Mouse (Mus musculus): Measurements from ENCODE around the gene Krt72. TPM values are rescaled to one million over a fixed set of nuclear protein-coding genes. Genes with fewer than 3 reads are reported as not detected.

Gene Krt72
- not detected for polyA plus RNA-seq (2017; shearing (Covaris generic))

DNA sequence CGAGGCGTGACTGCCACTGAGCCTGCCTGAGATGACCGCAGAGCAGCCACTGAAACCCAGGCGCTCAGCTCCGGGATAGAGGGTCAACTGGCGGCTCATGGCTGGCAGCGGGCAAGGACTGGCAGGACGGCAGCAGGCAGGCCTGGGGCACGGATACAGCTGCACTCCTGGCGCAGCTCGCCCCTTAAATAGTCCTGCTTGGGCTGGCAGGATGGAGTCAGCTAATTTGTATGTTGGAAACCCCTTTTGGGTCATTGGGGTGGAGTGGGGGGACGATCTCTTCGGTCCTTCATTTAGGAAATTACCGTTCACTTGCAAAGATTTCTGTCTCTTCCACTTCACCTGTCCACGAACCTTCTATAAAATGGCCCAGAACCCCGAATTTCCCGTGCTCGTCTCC, at the start of gene Krt72:
TSS of gene Krt72 (minus strand) at position 101 of the 400 bp plus-strand sequence.

DNA sequence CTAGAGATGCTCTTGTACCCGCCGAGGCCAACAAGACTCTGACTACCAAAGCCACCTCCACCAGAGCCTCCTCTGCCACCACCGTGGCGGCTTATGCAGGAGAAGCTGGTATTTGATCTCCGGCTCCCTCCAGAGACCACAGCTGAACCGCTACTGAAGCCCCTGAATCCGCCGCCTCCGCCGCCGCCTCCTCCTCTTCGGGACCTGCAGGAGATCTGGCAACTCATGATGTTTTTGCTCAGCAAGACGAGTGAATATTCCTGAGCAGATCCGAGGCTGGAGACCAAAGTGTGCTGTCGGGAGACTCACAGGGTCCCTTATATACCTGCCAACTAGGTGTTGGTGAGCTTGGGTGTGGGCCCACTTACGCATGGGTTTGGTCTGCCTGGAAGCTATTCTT, 31.6 kb upstream of the Krt72 start, which contains the start of gene Krt2:
TSS of gene Krt2 (minus strand) at position 295 of the 400 bp plus-strand sequence.

DNA sequence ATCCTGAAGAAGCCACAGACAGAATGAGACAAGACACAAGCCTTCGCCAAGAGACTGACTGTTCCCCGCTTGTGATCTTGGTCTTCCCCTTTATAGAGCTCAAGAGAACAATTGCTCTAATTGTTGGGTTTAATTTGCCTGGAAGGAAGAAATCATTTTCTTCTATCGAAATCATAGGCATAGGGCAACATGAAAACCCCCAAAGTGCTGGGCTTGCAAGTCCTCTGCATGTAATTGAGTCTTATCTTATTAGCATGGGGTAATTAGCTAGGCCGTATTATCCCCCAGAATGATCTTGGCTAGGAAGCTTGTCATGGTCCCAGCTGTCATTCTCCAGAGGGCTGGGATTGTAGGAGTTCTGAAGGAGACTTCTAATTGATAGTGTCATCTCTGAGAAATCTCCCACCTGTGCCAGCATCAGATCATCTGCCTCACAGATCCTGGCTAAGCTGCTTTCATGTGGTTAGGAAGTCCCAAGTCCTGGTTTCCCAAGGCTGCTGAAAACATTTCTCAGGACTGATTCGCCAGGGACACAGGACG, 16.1 kb upstream of the Krt72 start, which contains the start of gene Krt73:
TSS of gene Krt73 (minus strand) at position 51 of the 540 bp plus-strand sequence.

DNA sequence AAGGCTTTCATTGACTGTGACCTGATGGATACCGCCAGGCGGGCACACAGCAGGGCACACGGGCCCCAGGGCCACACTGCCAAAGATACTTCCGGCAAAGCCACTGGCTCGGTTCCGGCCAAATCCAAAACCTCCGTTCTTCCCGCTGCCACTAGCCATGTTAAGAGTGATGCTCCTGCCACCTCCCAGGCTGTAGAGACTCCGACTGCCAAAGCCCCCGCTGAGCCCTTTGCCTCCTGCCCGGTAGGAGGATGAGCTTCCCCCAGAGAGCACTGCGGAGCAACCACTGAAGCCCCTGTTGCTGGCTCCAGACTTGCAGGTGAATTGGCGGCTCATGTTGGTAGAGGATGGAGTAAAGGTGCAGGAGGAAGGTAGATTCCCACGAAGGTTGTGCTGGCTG, 43.5 kb downstream of the Krt72 start, which contains the start of gene Krt71:
TSS of gene Krt71 (minus strand) at position 399 of the 400 bp plus-strand sequence.

Other genes starting within 250 kb of the Krt72 start
- not detected for gene Krt82, start 235.8 kb downstream of the Krt72 start, polyA plus RNA-seq (2017; shearing (Covaris generic))
- gene Krt90, start 223.5 kb downstream of the Krt72 start, polyA plus RNA-seq (2017; shearing (Covaris generic)), result not detected
- 0.18 TPM for gene Krt75, start 212.6 kb downstream of the Krt72 start, polyA plus RNA-seq (2017; shearing (Covaris generic))
- gene Gm5414, start 158.3 kb downstream of the Krt72 start, polyA plus RNA-seq (2017; shearing (Covaris generic)), result not detected
- gene Gm5478, start 139.1 kb downstream of the Krt72 start, polyA plus RNA-seq (2017; shearing (Covaris generic)), result not detected
- not detected for gene Krt6b, start 106.2 kb downstream of the Krt72 start, polyA plus RNA-seq (2017; shearing (Covaris generic))
- gene Krt6a, start 92.2 kb downstream of the Krt72 start, polyA plus RNA-seq (2017; shearing (Covaris generic)), result not detected
- gene Krt5, start 73.6 kb downstream of the Krt72 start, polyA plus RNA-seq (2017; shearing (Covaris generic)), result not detected
- gene Krt71, start 43.4 kb downstream of the Krt72 start, polyA plus RNA-seq (2017; shearing (Covaris generic)), result not detected
- not detected for gene Krt73, start 15.9 kb upstream of the Krt72 start, polyA plus RNA-seq (2017; shearing (Covaris generic))
- gene Krt2, start 31.7 kb upstream of the Krt72 start, polyA plus RNA-seq (2017; shearing (Covaris generic)), result not detected
- 0.34 TPM for gene Krt1, start 64.3 kb upstream of the Krt72 start, polyA plus RNA-seq (2017; shearing (Covaris generic))
- 0.10 TPM for gene Krt77, start 83.2 kb upstream of the Krt72 start, polyA plus RNA-seq (2017; shearing (Covaris generic))
- gene Krt76, start 106.5 kb upstream of the Krt72 start, polyA plus RNA-seq (2017; shearing (Covaris generic)), result not detected
- not detected for gene Krt4, start 138.3 kb upstream of the Krt72 start, polyA plus RNA-seq (2017; shearing (Covaris generic))
- gene Krt79, start 153.9 kb upstream of the Krt72 start, polyA plus RNA-seq (2017; shearing (Covaris generic)), result 0.28 TPM
- gene Krt78, start 167.8 kb upstream of the Krt72 start, polyA plus RNA-seq (2017; shearing (Covaris generic)), result not detected
- gene Krt8, start 218.0 kb upstream of the Krt72 start, polyA plus RNA-seq (2017; shearing (Covaris generic)), result 0.12 TPM
- gene Krt18, start 241.7 kb upstream of the Krt72 start, polyA plus RNA-seq (2017; shearing (Covaris generic)), result 1.0 TPM